Mouse (Mus musculus): ENCODE results near the gene Gbe1.

- no peak for TF ChIP-seq CTCF (IDR thresholded peaks at IDR 0.05; ENCODE audit: borderline replicate concordance, insufficient read depth, low read length)
- TF ChIP-seq POLR2A (IDR thresholded peaks at IDR 0.05; ENCODE audit: low read depth, low read length) = no peak
Observed at GRCm38 (mm10) chr16:70535224-70535623, 221.5 kb downstream of the Gbe1 start.
